1 mouse cellular context compared by ENCODE assay signal in genomic region chr7:111834356-111834755, GRCm38 (mm10). TPM values are rescaled to one million over a fixed set of nuclear protein-coding genes. Genes with fewer than 3 reads are reported as not detected.
"Had no signal": no experiment of that assay in that cellular context is flagged by ENCODE, and none has a peak within 500 bp of the region (broad histone marks: within the 10 kb centered on the region; RNA-seq: fewer than 3 reads in every experiment).

No protein-coding gene starts in this region.

RNA-seq across cellular contexts. Expression of gene Galnt18, which starts 54.6 kb away (rescaled TPM):
- polyA plus RNA-seq: inflammation-experienced regulatory T-cells, adult 6 months had no signal
